Mouse (Mus musculus) left cerebral cortex, postnatal 36 days (tissue): Measurements from ENCODE around the gene Robo1. TPM values are rescaled to one million over a fixed set of nuclear protein-coding genes. Genes with fewer than 3 reads are reported as not detected.
A peak's percentile ranks its signal among the peaks of the same experiment; 100 is the strongest.

Experiments used
- DNase-seq, 2 experiments: peaks; one replicate each; pipeline ENCODE4 v3.0.0; 2021 to 2022; ENCODE audit warnings: low spot score in 2 of 2, mixed read lengths in 1 of 2
- intact Hi-C: fragments of 180-260 bp; cut with DNase I; formaldehyde crosslinking; loops from one replicate; pipeline ENCODE4 v1.15.1; 2025
- total RNA-seq, 2 experiments: library from RNA; stranded (reverse); gene quantifications; 2 replicates each; pipeline ENCODE4 v1.2.3; 2021

The Robo1 gene
- total RNA-seq, 2 experiments from 2014 or later: 50.7 to 69.6 TPM

- peak; percentile 63 to 64 for DNase-seq
- intact Hi-C loops: loop anchor here (5.0 kb wide), 1 partner anchor 314 kb away; no protein-coding TSS in a partner anchor
These were observed 355.5 kb downstream of the Robo1 start for GRCm38 (mm10) chr16:72663351-72664232.

GRCm38 (mm10) chr16:72664233-72664613 lies 356.1 kb downstream of the Robo1 start:
- no peak for DNase-seq
- intact Hi-C loops: loop anchor here (5.0 kb wide), 1 partner anchor 313 kb away; no protein-coding TSS in a partner anchor

- intact Hi-C loops: loop anchor here (5.0 kb wide), 1 partner anchor 312 kb away; no protein-coding TSS in a partner anchor
- no peak for DNase-seq
These were observed 356.7 kb downstream of the Robo1 start for GRCm38 (mm10) chr16:72664806-72665205.

GRCm38 (mm10) chr16:72665454-72665853 lies 357.3 kb downstream of the Robo1 start:
- no peak for DNase-seq

GRCm38 (mm10) chr16:72670240-72671038 lies 362.3 kb downstream of the Robo1 start:
- DNase-seq: no peak
- intact Hi-C loops: no loop called here

More at GRCm38 (mm10) chr16:72665454-72665853, 357.3 kb downstream of the Robo1 start:
- intact Hi-C loops: no loop called here

GRCm38 (mm10) chr16:72677234-72677633 lies 369.1 kb downstream of the Robo1 start:
- intact Hi-C loops: no loop called here
- no peak for DNase-seq

GRCm38 (mm10) chr16:72678450-72678849 lies 370.3 kb downstream of the Robo1 start:
- no peak for DNase-seq
- intact Hi-C loops: no loop called here

- intact Hi-C loops: no loop called here
- no peak for DNase-seq
These were observed 370.9 kb downstream of the Robo1 start for GRCm38 (mm10) chr16:72678947-72679558.

GRCm38 (mm10) chr16:72685604-72686479 lies 377.7 kb downstream of the Robo1 start:
- no peak for DNase-seq
- intact Hi-C loops: no loop called here

GRCm38 (mm10) chr16:72686480-72687053 lies 378.5 kb downstream of the Robo1 start:
- DNase-seq: no peak
- intact Hi-C loops: no loop called here

- intact Hi-C loops: no loop called here
- DNase-seq: no peak
These were observed 379.5 kb downstream of the Robo1 start for GRCm38 (mm10) chr16:72687651-72688050.

GRCm38 (mm10) chr16:72688185-72688681 lies 380.1 kb downstream of the Robo1 start:
- no peak for DNase-seq
- intact Hi-C loops: no loop called here

- intact Hi-C loops: no loop called here
These were observed 383.8 kb downstream of the Robo1 start for GRCm38 (mm10) chr16:72691909-72692308.

GRCm38 (mm10) chr16:72693446-72694274 lies 385.6 kb downstream of the Robo1 start:
- intact Hi-C loops: no loop called here
- no peak for DNase-seq

More at GRCm38 (mm10) chr16:72691909-72692308, 383.8 kb downstream of the Robo1 start:
- no peak for DNase-seq

- no peak for DNase-seq
- intact Hi-C loops: no loop called here
These were observed 386.7 kb downstream of the Robo1 start for GRCm38 (mm10) chr16:72694787-72695186.

GRCm38 (mm10) chr16:72699238-72700006 lies 391.3 kb downstream of the Robo1 start:
- no peak for DNase-seq
- intact Hi-C loops: no loop called here

GRCm38 (mm10) chr16:72700297-72700696 lies 392.2 kb downstream of the Robo1 start:
- DNase-seq: no peak
- intact Hi-C loops: no loop called here
